Mouse (Mus musculus): Measurements from ENCODE around the gene Glrx5.

DNA sequence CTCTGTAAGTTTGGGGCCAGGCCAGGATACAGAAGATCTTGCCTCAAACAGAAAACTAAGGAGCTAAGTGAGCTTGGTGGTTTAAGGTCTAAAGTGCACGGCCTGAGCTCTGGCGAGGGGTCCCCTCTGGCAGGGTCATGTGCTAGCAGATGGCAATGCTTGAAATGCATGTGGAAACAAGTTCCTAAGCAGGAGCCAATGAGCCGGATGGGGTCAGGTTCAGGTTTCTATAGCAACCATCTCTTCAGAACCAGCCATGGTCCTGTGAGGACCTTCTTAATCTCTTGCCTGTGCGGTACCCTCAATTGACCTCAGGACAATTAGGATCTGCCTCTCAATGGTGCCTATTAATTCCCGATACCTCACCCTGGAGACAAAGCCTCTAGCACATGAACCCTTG is 56.7 kb downstream of the Glrx5 start:
- TF ChIP-seq POLR2A (IDR thresholded peaks at IDR 0.05; ENCODE audit: control insufficient read depth, low read depth, low read length) (no peak), CTCF (IDR thresholded peaks at IDR 0.05; ENCODE audit: control insufficient read depth, insufficient read depth, insufficient replicate concordance, low read depth, low read length) (no peak)

Measured in testis, adult 2 months (tissue).